Mouse (Mus musculus) myocyte (in vitro differentiated cells): ENCODE measurements around the gene Lmo1.

Source experiments
- CEBPB ChIP-seq: IDR thresholded peaks from 2 replicates; pipeline ENCODE4 v1.6.1; 2011; ENCODE audit warnings: mild to moderate bottlenecking, moderate library complexity; ENCODE audit not compliant: poor library complexity, insufficient read depth, severe bottlenecking
- E2F4 ChIP-seq: IDR thresholded peaks from one replicate; pipeline ENCODE4 v1.6.1; 2011; ENCODE audit warnings: mild to moderate bottlenecking, control low read depth, moderate library complexity; ENCODE audit not compliant: insufficient read depth
- MAX ChIP-seq: IDR thresholded peaks from one replicate; pipeline ENCODE4 v1.6.1; 2011; ENCODE audit warnings: low read depth, mild to moderate bottlenecking, control low read depth
- MYOD1 ChIP-seq, 3 experiments: IDR thresholded peaks; one replicate each; pipeline ENCODE4 v1.6.1; 2011; ENCODE audit warnings: control low read depth in 2 of 3, low read depth in 2 of 3, mild to moderate bottlenecking in 2 of 3, moderate library complexity in 1 of 3; ENCODE audit not compliant: insufficient read length in 2 of 3, control insufficient read depth in 1 of 3
- MYOG ChIP-seq, 3 experiments: IDR thresholded peaks; one replicate each; pipeline ENCODE4 v1.6.1; 2011; ENCODE audit warnings: control low read depth in 2 of 3, low read depth in 2 of 3, mild to moderate bottlenecking in 2 of 3; ENCODE audit not compliant: insufficient read length in 2 of 3, control insufficient read depth in 1 of 3, insufficient read depth in 1 of 3
- POLR2A ChIP-seq: IDR thresholded peaks from one replicate; pipeline ENCODE4 v1.6.1; 2011; ENCODE audit warnings: low read depth, mild to moderate bottlenecking, control low read depth, moderate library complexity; ENCODE audit not compliant: insufficient read length
- POLR2AphosphoS2 ChIP-seq: IDR thresholded peaks from one replicate; pipeline ENCODE4 v1.6.1; 2011; ENCODE audit warnings: low read depth, control low read depth; ENCODE audit not compliant: insufficient read length
- REST ChIP-seq: IDR thresholded peaks from one replicate; pipeline ENCODE4 v1.6.1; 2011; ENCODE audit warnings: mild to moderate bottlenecking, control low read depth, moderate library complexity; ENCODE audit not compliant: insufficient read depth, insufficient read length
- SRF ChIP-seq: IDR thresholded peaks from one replicate; pipeline ENCODE4 v1.6.1; 2011; ENCODE audit warnings: low read depth; ENCODE audit not compliant: control insufficient read depth, insufficient read length
- TCF12 ChIP-seq: IDR thresholded peaks from one replicate; pipeline ENCODE4 v1.6.1; 2011; ENCODE audit warnings: mild to moderate bottlenecking, control low read depth; ENCODE audit not compliant: poor library complexity, insufficient read depth, severe bottlenecking
- TCF3 ChIP-seq: IDR thresholded peaks from one replicate; pipeline ENCODE4 v1.6.1; 2011; ENCODE audit warnings: low read depth, control low read depth; ENCODE audit not compliant: insufficient read length
- USF1 ChIP-seq: IDR thresholded peaks from one replicate; pipeline ENCODE4 v1.6.1; 2011; ENCODE audit warnings: low read depth, mild to moderate bottlenecking, control low read depth, moderate library complexity

DNA sequence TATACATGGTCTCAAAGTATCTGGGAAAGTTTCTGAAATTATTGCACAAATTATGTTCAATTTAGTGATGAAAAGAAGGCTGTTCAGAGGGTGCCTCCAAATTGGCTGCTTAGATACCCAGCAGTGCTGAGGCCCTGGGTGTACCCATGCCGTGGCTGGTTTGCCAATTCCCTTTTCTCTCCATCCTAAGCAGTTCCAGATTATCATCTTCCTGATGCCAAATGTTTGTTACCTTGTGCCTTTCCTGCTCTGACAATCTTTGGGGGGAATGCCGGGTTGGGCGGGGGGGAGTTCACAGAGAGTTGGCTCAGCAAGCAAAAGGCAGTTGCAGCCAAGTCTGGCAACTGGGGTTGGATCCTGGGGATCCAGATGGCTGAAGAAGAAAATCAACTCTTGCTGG lies 1.7 kb upstream of the Lmo1 start:
- TF ChIP-seq POLR2A (no peak), TCF3 (no peak), CEBPB (no peak), E2F4 (no peak), SRF (no peak), REST (no peak), TCF12 (no peak), MAX (no peak), USF1 (no peak), MYOG (IDR thresholded peaks at IDR 0.05; ENCODE audit: control insufficient read depth in 1 of 3, insufficient read depth in 1 of 3, insufficient read length in 2 of 3, low read depth in 2 of 3) (no peak), POLR2AphosphoS2 (no peak), MYOD1 (IDR thresholded peaks at IDR 0.05; ENCODE audit: control insufficient read depth in 1 of 3, insufficient read length in 2 of 3, low read depth in 2 of 3) (no peak)
